Comparison of ENCODE assay signal across 8 mouse cellular contexts in the genomic region with DNA sequence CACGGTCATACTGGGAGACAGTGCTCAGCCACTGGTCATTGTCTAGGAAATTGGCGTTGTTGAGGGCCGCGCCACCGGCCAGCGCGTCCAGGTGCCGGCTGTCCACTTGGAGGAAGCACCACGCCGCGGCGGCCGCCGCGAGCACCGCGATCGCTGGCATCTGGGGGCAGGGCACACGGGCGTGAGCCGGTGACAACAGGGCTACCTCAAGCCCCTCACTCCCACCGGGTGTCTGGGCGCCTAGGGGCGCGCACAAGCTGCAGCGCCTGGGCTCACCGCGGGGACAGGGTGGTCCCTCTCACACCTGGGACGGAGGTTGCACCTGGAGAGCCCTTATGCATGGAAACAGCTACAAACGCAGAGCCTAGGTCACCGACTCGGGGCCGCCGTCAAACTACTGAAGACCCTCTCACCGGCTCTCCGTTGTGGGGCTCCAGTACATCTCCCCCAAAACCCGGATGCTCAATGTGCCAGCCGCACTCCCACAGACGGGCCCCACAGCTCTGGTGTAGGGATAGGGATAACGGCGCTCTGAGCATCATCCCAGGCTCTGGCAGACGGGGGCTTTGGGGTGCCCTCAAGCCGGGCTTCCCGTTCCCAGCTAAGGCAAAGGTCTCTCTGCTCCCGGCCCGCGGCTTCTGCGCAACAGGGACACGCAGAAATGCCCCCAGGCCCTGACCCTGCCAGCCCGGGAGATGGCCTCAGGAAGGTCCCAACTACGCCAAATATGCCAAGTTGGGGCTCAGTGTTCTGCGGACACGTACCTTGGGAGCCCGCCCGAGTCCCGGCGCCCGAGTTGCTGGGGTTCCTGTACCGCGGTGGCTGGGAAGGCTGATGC. TPM values are rescaled to one million over a fixed set of nuclear protein-coding genes. Genes with fewer than 3 reads are reported as not detected.
DNase-seq lines count a peak whose midpoint lies in the region; ATAC-seq lines count a peak whose summit lies in the region.

No protein-coding gene starts in this region.

- no peak overlapping the region for H3K27ac ChIP-seq in lung, embryonic 16.5 days (ENCODE audit: low read length)
- H3K27ac ChIP-seq in embryonic facial prominence, embryonic 10.5 days (replicated peaks), result peak overlapping the region; percentile 71
- no peak overlapping the region for H3K27ac ChIP-seq in intestine, embryonic 16.5 days (ENCODE audit: low read length)

- H3K4me1 ChIP-seq in lung, embryonic 16.5 days (replicated peaks; ENCODE audit: control insufficient read depth, insufficient read depth, low read length), result peaks cover 2% of the 10 kb centered on the region; the same call in 1 of the 2 replicates
- H3K4me1 ChIP-seq in embryonic facial prominence, embryonic 10.5 days, result peaks cover 12% of the 10 kb centered on the region
- peaks cover 6% of the 10 kb centered on the region for H3K4me1 ChIP-seq in intestine, embryonic 16.5 days (ENCODE audit: control insufficient read depth, insufficient read depth, low read length)

- H3K9me3 ChIP-seq in lung, embryonic 16.5 days (ENCODE audit: control insufficient read depth, low read length), result no peaks in the 10 kb centered on the region
- no peaks in the 10 kb centered on the region for H3K9me3 ChIP-seq in embryonic facial prominence, embryonic 10.5 days
- H3K9me3 ChIP-seq in intestine, embryonic 16.5 days (ENCODE audit: control insufficient read depth, low read length), result no peaks in the 10 kb centered on the region

- DNase-seq in lung, postnatal 10 days, result no peak
- DNase-seq in embryonic facial prominence, embryonic 10.5 days (ENCODE audit: low spot score), result peak; percentile 32
- peak; percentile 32 for DNase-seq in right cerebral cortex, postnatal 14 days
- no peak for DNase-seq in frontal cortex, postnatal 10 days (ENCODE audit: low spot score in 2 of 2)
- DNase-seq in adrenal gland, adult 8-10 months, result no peak
- no peak for DNase-seq in gastrocnemius, postnatal 25 days

- ATAC-seq in lung, embryonic 16.5 days (ENCODE audit: low read depth), result no peak
- ATAC-seq in intestine, embryonic 16.5 days, result no peak

- H3K4me2 ChIP-seq in lung, embryonic 16.5 days (ENCODE audit: low read depth, low read length), result peak overlapping the region; percentile 47; the same call in 1 of the 2 replicates
- H3K4me2 ChIP-seq in intestine, embryonic 16.5 days (ENCODE audit: low read depth, low read length), result peak overlapping the region; percentile 57

- H3K9ac ChIP-seq in lung, embryonic 16.5 days (ENCODE audit: low read length), result no peak overlapping the region
- H3K9ac ChIP-seq in intestine, embryonic 16.5 days (ENCODE audit: low read depth, low read length), result 0 out of 2 replicates have a peak overlapping the region, but pooled peaks have one; percentile 40

- peaks cover 21% of the 10 kb centered on the region for H3K27me3 ChIP-seq in lung, embryonic 16.5 days (ENCODE audit: control insufficient read depth, insufficient read depth, low read depth, low read length)
- H3K27me3 ChIP-seq in embryonic facial prominence, embryonic 10.5 days (replicated peaks; ENCODE audit: low read depth, poor library complexity, severe bottlenecking), result peaks cover 52% of the 10 kb centered on the region
- H3K27me3 ChIP-seq in intestine, embryonic 16.5 days (replicated peaks; ENCODE audit: control insufficient read depth, insufficient read depth, low read length), result peaks cover 17% of the 10 kb centered on the region

- H3K4me3 ChIP-seq in lung, embryonic 16.5 days (ENCODE audit: low read length), result peak overlapping the region; percentile 32
- peak overlapping the region; percentile 62 for H3K4me3 ChIP-seq in embryonic facial prominence, embryonic 10.5 days
- peak overlapping the region; percentile 45 for H3K4me3 ChIP-seq in intestine, embryonic 16.5 days (ENCODE audit: low read length)

- no peaks in the 10 kb centered on the region for H3K36me3 ChIP-seq in lung, embryonic 16.5 days (ENCODE audit: control insufficient read depth, insufficient read depth, low read length)
- no peaks in the 10 kb centered on the region for H3K36me3 ChIP-seq in embryonic facial prominence, embryonic 10.5 days (replicated peaks)
- H3K36me3 ChIP-seq in intestine, embryonic 16.5 days (ENCODE audit: control insufficient read depth, insufficient read depth, low read length), result no peaks in the 10 kb centered on the region

- WGBS in lung, embryonic 16.5 days, result 2% methylated on average over 60 of the region's 60 CpGs
- 1% methylated on average over 60 of the region's 60 CpGs for WGBS in embryonic facial prominence, embryonic 10.5 days
- 3% methylated on average over 60 of the region's 60 CpGs for WGBS in intestine, embryonic 16.5 days

RNA-seq across cellular contexts. Expression of a gene that starts 0.5 kb away (rescaled TPM):
- polyA plus RNA-seq in lung, embryonic 16.5 days (2015; fragmentation: Nextera tagmentation; extraction: Ambion mirVana), result 0.41 TPM in 2 replicates
- polyA plus RNA-seq in embryonic facial prominence, embryonic 10.5 days (2016; fragmentation: Nextera tagmentation; extraction: Ambion mirVana), result 2.9 and 4.0 TPM in 2 replicates
- polyA plus RNA-seq in intestine, embryonic 16.5 days (2015; fragmentation: Nextera tagmentation; extraction: Ambion mirVana), result 1.7 and 2.5 TPM in 2 replicates
- 10 to 100 TPM; 11.1 to 19.0 (median 13.4) TPM for total RNA-seq in adrenal gland, adult 8-10 months (2022)
- total RNA-seq in gastrocnemius, postnatal 25 days (2021), result under 1 TPM; 0.48 to 0.72 TPM

Comparison
In these comparisons a context has a peak if more than half of its experiments do, and no peak if none do; other contexts are left out.
1. DNase-seq: peak in embryonic facial prominence, embryonic 10.5 days (single experiment) and right cerebral cortex, postnatal 14 days (single experiment); none in lung, postnatal 10 days (single experiment), frontal cortex, postnatal 10 days (0 of 2), adrenal gland, adult 8-10 months (single experiment) and gastrocnemius, postnatal 25 days (single experiment).
2. Peak in every context shown above with its lines, with median percentiles within 50 percentile points of each other: H3K4me3 ChIP-seq.